ENCODE assay signal across 24 mouse cellular contexts in the genomic region with DNA sequence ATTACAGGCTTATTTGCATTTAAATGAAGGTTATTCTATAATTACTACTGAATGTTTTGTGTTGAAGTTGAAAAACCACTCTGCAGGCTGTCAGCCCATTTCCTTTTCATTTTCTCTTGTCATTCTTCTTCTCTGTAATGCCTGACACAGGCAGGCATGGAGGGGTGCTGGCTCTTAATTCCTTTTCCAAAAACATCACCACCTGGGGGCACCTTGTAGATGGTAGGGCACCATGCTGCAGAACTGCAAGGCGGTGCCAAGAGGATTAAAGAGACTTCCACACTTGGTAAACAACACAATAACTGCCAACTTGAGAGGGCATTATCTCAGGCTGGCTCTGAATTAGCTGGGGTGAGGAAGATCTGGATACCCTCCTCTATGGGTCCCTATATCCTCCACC.
DNase-seq lines count a peak whose midpoint lies in the region; ATAC-seq and TF ChIP-seq lines count a peak whose summit lies in the region.
"Had no signal": no experiment of that assay in that cellular context is flagged by ENCODE, and none has a peak within 500 bp of the region (broad histone marks: within the 10 kb centered on the region; RNA-seq: fewer than 3 reads in every experiment).

No protein-coding gene starts in this region.

- no peaks in the 10 kb centered on the region for H3K9me3 ChIP-seq in forebrain, embryonic 16.5 days (ENCODE audit: control insufficient read depth, low read length)
- H3K9me3 ChIP-seq in forebrain, embryonic 12.5 days: no peaks in the 10 kb centered on the region
- H3K9me3 ChIP-seq: heart, embryonic 10.5 days; heart, embryonic 13.5 days; hindbrain, embryonic 12.5 days; intestine, embryonic 15.5 days; kidney, embryonic 15.5 days had no signal

- ATAC-seq in forebrain, embryonic 16.5 days: peak; percentile 74
- ATAC-seq in forebrain, embryonic 12.5 days (ENCODE audit: low FRiP score): no peak
- ATAC-seq: activated CD4-positive, CD25-positive, alpha-beta regulatory T cell, adult 4 months; hindbrain, embryonic 16.5 days; intestine, embryonic 15.5 days had no signal

- no peak overlapping the region for H3K4me2 ChIP-seq in forebrain, embryonic 16.5 days (ENCODE audit: low read length)
- no peak overlapping the region for H3K4me2 ChIP-seq in forebrain, embryonic 12.5 days
- H3K4me2 ChIP-seq: heart, embryonic 13.5 days; hindbrain, embryonic 12.5 days; intestine, embryonic 15.5 days; kidney, embryonic 15.5 days had no signal

- WGBS in forebrain, embryonic 16.5 days: 14% methylated on average over 1 of the region's 1 CpGs
- 16% methylated on average over 1 of the region's 1 CpGs for WGBS in forebrain, embryonic 12.5 days

- H3K4me1 ChIP-seq in forebrain, embryonic 16.5 days (replicated peaks; ENCODE audit: control insufficient read depth, insufficient read depth, low read length): peaks cover 16% of the 10 kb centered on the region
- H3K4me1 ChIP-seq in forebrain, embryonic 12.5 days: peaks cover 12% of the 10 kb centered on the region; the same call in 1 of the 2 replicates
- H3K4me1 ChIP-seq: hindbrain, embryonic 12.5 days; intestine, embryonic 15.5 days; kidney, embryonic 15.5 days had no signal

- TF ChIP-seq POLR2A in brain, embryonic 14.5 days (IDR thresholded peaks at IDR 0.05; ENCODE audit: borderline replicate concordance, extremely low read depth, insufficient read depth, insufficient read length, poor library complexity, severe bottlenecking): no peak

- no peaks in the 10 kb centered on the region for H3K36me3 ChIP-seq in forebrain, embryonic 16.5 days (ENCODE audit: control insufficient read depth, insufficient read depth)
- H3K36me3 ChIP-seq in forebrain, embryonic 12.5 days (replicated peaks): no peaks in the 10 kb centered on the region
- H3K36me3 ChIP-seq: heart, embryonic 10.5 days; heart, embryonic 13.5 days; hindbrain, embryonic 12.5 days; intestine, embryonic 15.5 days; kidney, embryonic 15.5 days had no signal

- peak; percentile 29 for DNase-seq in cerebellum, adult 11-12 months
- DNase-seq in cerebellum, postnatal 4 days (ENCODE audit: low spot score in 2 of 2): no peak
- peak; percentile 39 for DNase-seq in cerebellum, adult 9-11 months
- DNase-seq in cerebellum, adult 8-10 months: no peak
- DNase-seq in brain, embryonic 14.5 days (ENCODE audit: low read depth): peak; percentile 81
- DNase-seq in frontal cortex, postnatal 25 days (ENCODE audit: low spot score in 2 of 2): no peak
- DNase-seq: adrenal gland, adult 8-10 months; adrenal gland, postnatal 25 days; gastrocnemius, postnatal 10 days; gastrocnemius, postnatal 36 days; heart, adult 2 months; heart, postnatal 14 days; heart, postnatal 4 days; kidney, adult 11 months; kidney, adult 8-10 months had no signal

- H3K9ac ChIP-seq in forebrain, embryonic 16.5 days (replicated peaks; ENCODE audit: low read depth, low read length): no peak overlapping the region
- H3K9ac ChIP-seq in forebrain, embryonic 12.5 days: no peak overlapping the region
- H3K9ac ChIP-seq: heart, embryonic 13.5 days; hindbrain, embryonic 12.5 days; intestine, embryonic 15.5 days; kidney, embryonic 15.5 days had no signal

- H3K27me3 ChIP-seq in forebrain, embryonic 16.5 days (replicated peaks; ENCODE audit: control insufficient read depth, insufficient read depth, low read length): no peaks in the 10 kb centered on the region
- H3K27me3 ChIP-seq in forebrain, embryonic 12.5 days: peaks cover 22% of the 10 kb centered on the region
- H3K27me3 ChIP-seq: heart, embryonic 13.5 days; hindbrain, embryonic 12.5 days; intestine, embryonic 15.5 days; kidney, embryonic 15.5 days had no signal

- no peak overlapping the region for H3K27ac ChIP-seq in forebrain, embryonic 16.5 days (ENCODE audit: low read length)
- no peak overlapping the region for H3K27ac ChIP-seq in forebrain, embryonic 12.5 days
- H3K27ac ChIP-seq: heart, adult 2 months; heart, embryonic 10.5 days; heart, embryonic 13.5 days; hindbrain, embryonic 12.5 days; intestine, embryonic 15.5 days; kidney, embryonic 15.5 days had no signal

- TF ChIP-seq CTCF in brain, embryonic 14.5 days (IDR thresholded peaks at IDR 0.05; ENCODE audit: borderline replicate concordance, extremely low read depth, insufficient read depth, insufficient read length): no peak

- H3K4me3 ChIP-seq in forebrain, embryonic 16.5 days (replicated peaks; ENCODE audit: low read length): no peak overlapping the region
- H3K4me3 ChIP-seq in forebrain, embryonic 12.5 days (replicated peaks): no peak overlapping the region
- H3K4me3 ChIP-seq: heart, adult 2 months; heart, embryonic 10.5 days; heart, embryonic 13.5 days; hindbrain, embryonic 12.5 days; intestine, embryonic 15.5 days; kidney, embryonic 15.5 days had no signal

Comparison
In these comparisons a context has a peak if more than half of its experiments do, and no peak if none do; other contexts are left out.
1. DNase-seq: peak in cerebellum, adult 11-12 months (single experiment), cerebellum, adult 9-11 months (single experiment) and brain, embryonic 14.5 days (single experiment); none in cerebellum, postnatal 4 days (0 of 2), cerebellum, adult 8-10 months (single experiment) and frontal cortex, postnatal 25 days (0 of 2).